8 mouse cellular contexts compared by ENCODE assay signal in the genomic region with DNA sequence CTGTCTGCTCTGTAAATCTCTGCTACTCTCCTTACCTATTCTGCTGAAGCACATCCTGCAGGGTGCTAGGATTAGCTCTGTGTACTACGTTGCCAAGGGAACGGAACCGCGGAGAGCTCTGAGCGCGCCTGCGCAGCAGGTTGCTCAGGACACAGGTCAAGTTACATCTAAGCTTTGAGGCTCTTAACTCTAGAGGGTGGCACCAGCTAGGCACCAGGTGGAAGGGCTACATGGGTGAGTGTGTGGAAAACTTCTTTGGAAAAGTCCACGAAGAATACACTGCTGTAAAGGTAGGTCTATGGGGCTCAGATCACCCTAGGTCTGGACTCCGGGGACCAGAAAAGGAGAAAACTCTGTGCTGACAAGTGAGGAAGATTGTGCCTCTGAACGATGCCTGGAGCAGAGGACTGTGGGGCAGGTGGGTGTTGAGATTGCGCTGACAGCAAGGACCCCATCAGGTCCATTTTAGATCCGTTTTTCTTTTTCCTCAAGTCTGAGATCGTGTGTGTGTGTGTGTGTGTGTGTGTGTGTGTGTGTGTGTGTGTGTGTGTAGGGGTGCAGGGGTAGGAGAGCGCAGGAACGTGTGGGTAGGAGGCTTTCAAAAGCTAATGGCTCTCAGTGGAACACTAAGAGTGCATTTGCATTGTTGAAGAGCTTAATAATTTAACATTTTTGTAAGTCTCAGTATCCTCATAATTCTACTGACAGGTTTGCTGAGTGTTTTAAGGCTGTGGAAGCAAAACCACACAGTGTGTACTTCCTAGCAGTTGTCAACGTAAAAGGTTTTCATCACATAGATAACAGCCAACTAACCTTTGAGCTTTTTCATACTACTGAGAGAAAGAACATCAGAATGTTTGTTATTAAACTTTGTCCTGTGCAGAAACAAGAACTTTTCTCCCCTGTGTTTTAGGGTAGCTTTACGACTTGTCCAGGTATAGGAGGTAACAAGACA. TPM values are rescaled to one million over a fixed set of nuclear protein-coding genes. Genes with fewer than 3 reads are reported as not detected.
DNase-seq lines count a peak whose midpoint lies in the region; ATAC-seq and TF ChIP-seq lines count a peak whose summit lies in the region.

No protein-coding gene starts in this region.

- ATAC-seq in forebrain, embryonic 13.5 days: peak; percentile 96
- peak; percentile 98 for ATAC-seq in intestine, embryonic 15.5 days

- H3K4me2 ChIP-seq in forebrain, embryonic 13.5 days: peak overlapping the region; percentile 60
- peak overlapping the region; percentile 46 for H3K4me2 ChIP-seq in intestine, embryonic 15.5 days (replicated peaks)

- no peak overlapping the region for H3K27ac ChIP-seq in forebrain, embryonic 13.5 days
- no peak overlapping the region for H3K27ac ChIP-seq in intestine, embryonic 15.5 days
- H3K27ac ChIP-seq in small intestine, adult 2 months (ENCODE audit: insufficient read depth, low read depth, low read length): no peak overlapping the region

- no peak for TF ChIP-seq CTCF in small intestine, adult 2 months (IDR thresholded peaks at IDR 0.05; ENCODE audit: extremely low read depth, insufficient read length, insufficient replicate concordance, low read depth, low read length)

- no peak for TF ChIP-seq POLR2A in small intestine, adult 2 months (IDR thresholded peaks at IDR 0.05; ENCODE audit: low read depth, low read length)

- peak; percentile 88 for DNase-seq in CD4-positive, CD25-positive, alpha-beta regulatory T cell, adult 2 months (ENCODE audit: low read depth, low spot score)
- peak; percentile 73 for DNase-seq in WW6 (ENCODE audit: low read depth, low spot score)
- peak; percentile 39 to 44 for DNase-seq in left cerebral cortex, postnatal 25 days (ENCODE audit: low spot score in 2 of 2)
- DNase-seq in mesoderm, embryonic 11.5 days (ENCODE audit: low read depth, low spot score): peak; percentile 83
- no peak for DNase-seq in ovary, postnatal 14 days (ENCODE audit: low spot score)

- peak overlapping the region; percentile 21 for H3K4me3 ChIP-seq in forebrain, embryonic 13.5 days
- no peak overlapping the region for H3K4me3 ChIP-seq in intestine, embryonic 15.5 days (replicated peaks)
- H3K4me3 ChIP-seq in small intestine, adult 2 months (ENCODE audit: low read depth, low read length): 0 out of 2 replicates have a peak overlapping the region, but pooled peaks have one; percentile 0

- H3K9me3 ChIP-seq in forebrain, embryonic 13.5 days (replicated peaks): no peaks in the 10 kb centered on the region
- no peaks in the 10 kb centered on the region for H3K9me3 ChIP-seq in intestine, embryonic 15.5 days

- peaks cover 11% of the 10 kb centered on the region for H3K4me1 ChIP-seq in forebrain, embryonic 13.5 days
- 0 out of 2 replicates have a peak, but pooled peaks cover 5% of the 10 kb centered on the region for H3K4me1 ChIP-seq in intestine, embryonic 15.5 days (replicated peaks)
- H3K4me1 ChIP-seq in small intestine, adult 2 months (ENCODE audit: control insufficient read depth, insufficient read depth, insufficient read length, low read length): peaks cover 2% of the 10 kb centered on the region; the same call in 1 of the 2 replicates

- intact Hi-C loops in left cerebral cortex, postnatal 25 days (cut with DNase I): no loop called here

- WGBS in forebrain, embryonic 13.5 days: 16% methylated on average over 17 of the region's 17 CpGs
- 17% methylated on average over 17 of the region's 17 CpGs for WGBS in intestine, embryonic 15.5 days
- WGBS in small intestine, adult 2 months: 13% methylated on average over 17 of the region's 17 CpGs

- H3K9ac ChIP-seq in forebrain, embryonic 13.5 days: 0 out of 2 replicates have a peak overlapping the region, but pooled peaks have one; percentile 31
- no peak overlapping the region for H3K9ac ChIP-seq in intestine, embryonic 15.5 days

- H3K36me3 ChIP-seq in forebrain, embryonic 13.5 days (ENCODE audit: poor library complexity, severe bottlenecking): no peaks in the 10 kb centered on the region
- no peaks in the 10 kb centered on the region for H3K36me3 ChIP-seq in intestine, embryonic 15.5 days
- H3K36me3 ChIP-seq in small intestine, adult 2 months (ENCODE audit: control insufficient read depth, insufficient read depth, low read length): no peaks in the 10 kb centered on the region

- no peaks in the 10 kb centered on the region for H3K27me3 ChIP-seq in forebrain, embryonic 13.5 days
- H3K27me3 ChIP-seq in intestine, embryonic 15.5 days (replicated peaks): no peaks in the 10 kb centered on the region
- H3K27me3 ChIP-seq in small intestine, adult 2 months (ENCODE audit: control insufficient read depth, insufficient read depth, low read length): no peaks in the 10 kb centered on the region

RNA-seq across cellular contexts. Expression of a gene that starts 12.8 kb away (rescaled TPM):
- polyA plus RNA-seq in forebrain, embryonic 13.5 days (2015; fragmentation: Nextera tagmentation; extraction: Ambion mirVana): 4.0 and 5.3 TPM in 2 replicates
- polyA plus RNA-seq in intestine, embryonic 15.5 days (2015; fragmentation: Nextera tagmentation; extraction: Ambion mirVana): not detected in 2 replicates
- total RNA-seq in left cerebral cortex, postnatal 25 days (2021): not detected
- not detected in 2 replicates for polyA plus RNA-seq in small intestine, adult 2 months (2012; rRNA removed)

RNA-seq across cellular contexts. Expression of a gene that starts 28.2 kb away (rescaled TPM):
- polyA plus RNA-seq in forebrain, embryonic 13.5 days (2015; fragmentation: Nextera tagmentation; extraction: Ambion mirVana): 3.0 and 3.6 TPM in 2 replicates
- 0.67 and 0.97 TPM in 2 replicates for polyA plus RNA-seq in intestine, embryonic 15.5 days (2015; fragmentation: Nextera tagmentation; extraction: Ambion mirVana)
- 1 to 10 TPM; 1.5 to 2.3 TPM for total RNA-seq in left cerebral cortex, postnatal 25 days (2021)
- 0.17 and 0.24 TPM in 2 replicates for polyA plus RNA-seq in small intestine, adult 2 months (2012; rRNA removed)

RNA-seq across cellular contexts. Expression of a gene that starts 30.9 kb away (rescaled TPM):
- not detected in 2 replicates for polyA plus RNA-seq in forebrain, embryonic 13.5 days (2015; fragmentation: Nextera tagmentation; extraction: Ambion mirVana)
- 0.25 TPM in 1 of 2 replicates, not detected in the other for polyA plus RNA-seq in intestine, embryonic 15.5 days (2015; fragmentation: Nextera tagmentation; extraction: Ambion mirVana)
- not detected for total RNA-seq in left cerebral cortex, postnatal 25 days (2021)
- not detected in 2 replicates for polyA plus RNA-seq in small intestine, adult 2 months (2012; rRNA removed)

RNA-seq across cellular contexts. Expression of a gene that starts 41.8 kb away (rescaled TPM):
- polyA plus RNA-seq in forebrain, embryonic 13.5 days (2015; fragmentation: Nextera tagmentation; extraction: Ambion mirVana): 528 and 564 TPM in 2 replicates
- polyA plus RNA-seq in intestine, embryonic 15.5 days (2015; fragmentation: Nextera tagmentation; extraction: Ambion mirVana): 600 and 651 TPM in 2 replicates
- 100 to 1,000 TPM; 272 to 278 TPM for total RNA-seq in left cerebral cortex, postnatal 25 days (2021)
- 72.1 and 125 TPM in 2 replicates for polyA plus RNA-seq in small intestine, adult 2 months (2012; rRNA removed)

RNA-seq across cellular contexts. Expression of a gene that starts 42.5 kb away (rescaled TPM):
- 113 and 122 TPM in 2 replicates for polyA plus RNA-seq in forebrain, embryonic 13.5 days (2015; fragmentation: Nextera tagmentation; extraction: Ambion mirVana)
- polyA plus RNA-seq in intestine, embryonic 15.5 days (2015; fragmentation: Nextera tagmentation; extraction: Ambion mirVana): 133 and 137 TPM in 2 replicates
- total RNA-seq in left cerebral cortex, postnatal 25 days (2021): 10 to 100 TPM; 49.5 to 51.6 TPM
- 9.5 and 9.6 TPM in 2 replicates for polyA plus RNA-seq in small intestine, adult 2 months (2012; rRNA removed)
